Mouse (Mus musculus) spleen, postnatal 36 days (tissue): ENCODE measurements around the gene Cd300lb.

Source experiments
- DNase-seq, 2 experiments: peaks; one replicate each; pipeline ENCODE4 v3.0.0; 2022; ENCODE audit warnings: low spot score in 2 of 2, mixed read lengths in 1 of 2

The Cd300lb gene

DNA sequence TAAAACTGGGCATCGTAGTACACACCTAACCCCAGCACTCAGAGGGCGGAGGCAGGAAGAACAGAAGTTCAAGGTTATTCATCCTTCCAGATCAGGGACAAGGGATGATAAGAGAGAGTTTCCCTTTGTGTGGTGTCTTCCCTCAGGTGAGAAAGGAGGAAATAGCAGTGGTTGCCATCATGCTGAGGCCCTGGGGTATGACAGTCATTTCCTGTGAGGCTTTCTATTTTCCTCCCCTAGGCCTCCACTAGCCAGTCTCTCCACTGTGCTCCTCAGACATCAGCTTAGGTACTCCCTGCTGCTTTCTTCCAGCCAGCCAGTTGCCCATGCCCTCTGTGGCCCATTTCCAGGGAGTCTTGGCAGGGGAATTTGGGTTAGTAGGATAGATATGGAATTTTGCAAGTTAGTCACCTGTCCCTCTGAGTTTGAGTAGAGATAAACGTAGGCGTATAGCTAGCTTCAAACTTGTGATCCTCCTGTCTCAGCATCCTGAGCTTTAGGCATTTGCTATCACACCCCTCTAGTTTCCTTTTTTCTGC is 50.9 kb downstream of the Cd300lb start:
- peak; percentile 46 to 61 for DNase-seq

DNA sequence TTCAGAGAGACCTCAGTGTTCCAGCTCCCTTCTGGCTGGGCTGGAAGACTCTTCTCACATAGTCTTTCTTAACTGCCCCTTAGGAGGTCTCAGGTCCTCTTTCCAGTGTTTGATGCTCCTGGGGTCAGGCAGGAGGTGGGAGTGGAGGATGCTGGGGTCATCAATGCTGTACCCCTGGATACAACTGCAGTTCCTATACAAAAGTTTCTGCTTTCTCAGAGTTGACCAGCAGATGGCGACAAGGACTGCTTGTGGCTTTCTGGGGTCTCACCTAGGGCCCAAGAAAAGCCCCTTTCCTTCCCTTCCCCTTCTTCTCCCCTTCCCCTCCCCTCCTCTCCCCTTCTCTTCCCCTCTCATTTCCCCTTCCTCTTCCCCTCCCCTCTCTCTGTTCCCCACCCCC is 53.6 kb downstream of the Cd300lb start:
- DNase-seq = peak; percentile 41 to 60

GRCm38 (mm10) chr11:114880185-114880584 is 54.0 kb downstream of the Cd300lb start:
- no peak for DNase-seq

DNA sequence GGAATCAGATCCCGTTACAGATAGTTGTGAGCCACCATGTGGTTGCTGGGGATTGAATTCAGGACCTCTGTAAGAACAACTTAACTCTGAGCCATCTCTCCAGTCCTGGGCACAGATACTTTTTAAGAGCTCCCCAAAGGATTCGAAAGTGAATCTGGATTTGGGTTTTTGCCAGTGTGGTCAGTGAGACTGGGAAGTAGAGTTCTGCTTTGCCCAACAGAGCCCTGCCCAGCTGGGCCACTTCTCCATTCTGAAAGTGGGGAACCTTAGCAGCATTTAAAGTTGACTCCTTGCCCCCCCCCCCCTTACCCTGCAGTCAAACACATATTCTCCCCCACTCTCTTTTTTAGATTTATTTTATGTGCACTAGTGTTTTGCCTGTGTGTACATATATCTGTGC is 54.5 kb downstream of the Cd300lb start:
- peak; percentile 59 to 72 for DNase-seq

DNA sequence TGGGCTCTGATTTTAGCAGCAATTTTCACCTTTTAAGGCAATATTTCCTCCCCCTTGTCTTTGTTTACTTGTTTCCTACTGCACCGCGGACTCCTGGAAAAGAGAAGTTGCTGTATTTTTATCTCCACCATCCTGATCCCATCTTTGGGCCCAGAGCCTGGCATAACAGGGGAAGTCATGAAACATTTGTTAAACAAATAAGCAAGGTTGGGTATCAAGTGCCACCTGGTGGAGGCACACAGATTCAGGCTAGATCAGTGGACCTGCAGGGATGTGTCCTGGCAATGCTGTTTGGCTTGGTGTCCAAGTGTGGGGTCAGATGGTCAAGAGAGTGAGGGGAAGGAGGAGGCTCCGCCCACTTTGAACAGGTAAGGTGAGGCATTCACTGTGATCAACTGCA is 57.0 kb downstream of the Cd300lb start:
- DNase-seq = peak; percentile 47 to 63

DNA sequence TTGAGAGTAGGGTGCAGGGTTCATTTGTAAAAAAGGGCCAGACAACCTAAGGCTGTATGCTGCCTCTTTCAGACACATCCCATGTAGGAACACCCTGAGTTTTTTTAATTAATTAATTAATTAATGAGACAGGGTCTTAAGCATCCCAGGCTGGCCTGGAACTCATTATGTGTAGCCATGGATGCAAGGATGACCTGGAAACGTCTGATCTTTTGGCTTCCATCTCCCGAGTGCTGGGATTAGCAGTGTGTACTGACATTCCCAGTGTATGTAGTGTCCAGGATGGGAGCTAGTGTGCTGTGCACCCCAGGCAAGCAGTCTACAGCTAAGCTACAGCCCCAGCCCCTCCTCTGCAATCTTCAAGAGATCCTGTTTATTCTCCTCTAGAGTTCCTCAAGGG is 57.6 kb downstream of the Cd300lb start:
- no peak for DNase-seq

- no peak for DNase-seq
Observed at GRCm38 (mm10) chr11:114876176-114876575, 58.0 kb downstream of the Cd300lb start.

- no peak for DNase-seq
Observed at GRCm38 (mm10) chr11:114875301-114875801, 58.8 kb downstream of the Cd300lb start.

DNA sequence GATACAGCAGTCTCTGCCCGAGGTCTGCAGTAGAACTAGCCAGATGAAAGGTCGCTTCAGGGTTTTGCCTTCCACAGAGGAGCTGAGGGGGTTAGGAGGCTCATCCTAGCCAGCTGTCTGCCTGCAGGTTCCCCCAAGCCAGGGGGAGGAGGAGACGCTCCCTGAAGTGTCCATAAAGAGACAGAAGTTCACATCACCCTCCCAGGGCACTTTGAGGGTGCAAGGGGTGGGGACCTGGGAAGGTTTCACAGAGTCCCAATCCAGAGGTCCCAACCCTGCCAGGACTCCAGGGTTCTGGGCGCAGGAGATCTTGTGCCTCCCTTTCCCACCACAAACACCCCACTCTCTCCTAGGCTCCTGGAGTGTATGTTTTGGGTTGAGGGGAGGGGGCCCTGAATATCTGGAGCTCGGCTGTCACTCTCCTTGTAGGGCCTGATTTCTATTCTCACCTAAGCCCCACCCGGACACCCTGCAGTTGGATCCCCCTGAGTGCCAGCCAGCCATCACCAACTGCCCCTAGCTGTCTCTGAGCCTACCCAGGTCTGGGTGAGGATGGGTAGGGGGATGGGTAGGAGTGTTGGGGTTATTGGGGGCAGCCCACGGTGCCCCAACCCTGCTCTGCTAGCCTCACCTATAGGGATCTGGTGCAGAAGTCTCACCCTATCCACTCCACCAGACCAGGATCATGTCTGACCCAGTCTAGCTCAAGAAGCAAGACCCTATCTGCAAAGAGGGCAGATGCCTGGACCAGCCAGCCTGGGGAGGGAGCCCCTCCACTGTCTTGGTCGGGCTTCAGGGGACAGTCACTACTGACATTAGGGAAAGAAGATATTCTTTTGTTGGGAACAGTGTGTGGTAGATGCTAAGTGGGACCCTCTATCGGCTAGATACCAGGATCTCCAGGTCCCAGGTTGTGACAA is 59.7 kb downstream of the Cd300lb start:
- no peak for DNase-seq

DNA sequence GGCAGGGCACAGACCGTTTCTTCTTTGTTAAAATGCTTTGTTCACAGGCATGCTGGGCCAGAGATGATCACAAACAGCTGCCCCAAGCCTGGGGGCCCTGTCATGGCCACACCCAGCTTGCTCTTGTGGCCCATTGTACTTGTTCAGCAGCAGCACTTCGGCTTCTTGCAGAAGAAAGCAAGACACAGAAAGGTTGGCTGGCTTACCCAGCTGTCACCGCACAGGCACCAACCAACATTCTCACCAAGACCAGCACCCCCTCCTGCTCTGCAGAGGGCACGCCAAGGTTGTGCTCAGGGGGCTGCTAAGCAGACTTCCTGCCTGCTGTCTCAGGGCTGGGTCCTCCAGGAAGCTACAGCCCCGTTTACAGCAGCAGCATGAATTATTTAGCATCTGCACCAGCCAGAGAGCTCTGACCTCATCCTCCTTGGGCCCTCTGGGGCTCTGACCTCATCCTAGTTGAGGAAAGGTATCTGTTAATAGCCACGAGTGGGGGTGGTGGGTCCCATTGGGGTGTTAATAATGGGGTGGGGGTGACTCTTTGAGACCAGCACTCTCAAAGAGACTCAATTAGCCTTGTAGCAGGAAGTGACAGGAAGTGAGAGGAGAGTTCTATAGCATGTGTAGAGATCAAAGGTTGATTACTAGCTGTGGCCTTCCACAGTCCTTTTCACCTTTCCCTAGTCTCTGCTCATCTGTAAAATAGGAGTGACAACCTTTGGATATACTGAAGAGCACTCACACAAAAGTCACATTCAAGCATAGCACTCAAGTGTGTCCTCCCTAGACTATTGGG is 61.0 kb downstream of the Cd300lb start:
- DNase-seq = peak; percentile 50 to 58
